Mouse (Mus musculus) layer of hippocampus, adult 8-10 months (tissue): ENCODE measurements around the gene Gm1123. TPM values are rescaled to one million over a fixed set of nuclear protein-coding genes. Genes with fewer than 3 reads are reported as not detected.

Experiments
- DNase-seq, 2 experiments: peaks; one replicate each; pipeline ENCODE4 v3.0.0; 2022; ENCODE audit warnings: low spot score in 2 of 2
- total RNA-seq, 4 experiments: library from RNA; stranded (reverse); gene quantifications; 2 replicates each; pipeline ENCODE4 v1.2.4; 2022

Gm1123 gene
- total RNA-seq: under 1 TPM in 2 of 4 experiments, not detected in 2; 0.27 to 0.31 TPM

DNA sequence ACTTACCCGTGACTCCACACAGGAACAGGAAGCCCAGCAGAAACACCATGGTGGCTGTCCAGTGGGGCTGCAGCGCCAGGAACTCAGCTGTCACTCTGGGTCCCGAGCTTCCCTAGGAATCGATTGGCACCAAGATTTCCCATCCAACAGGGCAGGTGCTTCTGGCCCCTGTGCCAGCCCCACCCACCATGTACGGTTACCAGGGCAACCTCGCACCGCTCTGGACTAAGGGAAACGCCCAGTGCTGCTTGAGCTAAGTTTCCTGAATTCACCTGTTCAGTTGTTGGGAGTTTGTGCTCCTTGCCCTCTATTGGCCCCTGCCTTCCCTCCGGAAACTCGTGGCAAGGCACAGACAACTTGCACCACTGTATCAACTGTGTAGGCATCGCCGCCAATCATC lies at the start of gene Gm1123:
TSS of gene Gm1123 (minus strand) at position 141 of the 400 bp plus-strand sequence.
- no peak for DNase-seq

DNA sequence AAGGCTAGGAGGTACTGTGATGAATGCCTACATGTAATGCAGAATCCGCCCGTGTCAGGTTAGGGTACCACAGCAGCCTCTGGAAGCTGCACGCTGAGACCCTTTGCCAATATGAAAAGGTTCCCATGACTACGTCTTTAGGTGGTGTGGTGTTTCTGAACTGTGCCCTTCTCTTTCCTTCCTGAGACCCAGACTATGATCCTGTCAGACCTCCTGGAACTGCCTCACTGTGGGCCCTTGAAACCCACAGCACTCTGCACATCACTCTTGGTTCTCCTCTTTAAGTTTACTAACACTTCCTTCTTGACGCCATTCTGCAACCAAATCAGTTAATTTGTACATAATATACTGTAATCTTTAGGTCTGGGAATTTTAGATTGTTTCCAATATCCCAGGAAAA lies 46.2 kb upstream of the Gm1123 start:
- DNase-seq: no peak

GRCm38 (mm10) chr9:99081308-99081707 lies 45.8 kb upstream of the Gm1123 start:
- DNase-seq: no peak

GRCm38 (mm10) chr9:99080657-99081056 lies 45.1 kb upstream of the Gm1123 start:
- no peak for DNase-seq

- DNase-seq: no peak
Measured at GRCm38 (mm10) chr9:99074462-99074861, 38.9 kb upstream of the Gm1123 start.

GRCm38 (mm10) chr9:99072538-99072937 lies 37.0 kb upstream of the Gm1123 start:
- no peak for DNase-seq

- peak in 1 of 2 experiments; percentile 43 for DNase-seq
Measured at GRCm38 (mm10) chr9:99065311-99065710, 29.8 kb upstream of the Gm1123 start.

DNA sequence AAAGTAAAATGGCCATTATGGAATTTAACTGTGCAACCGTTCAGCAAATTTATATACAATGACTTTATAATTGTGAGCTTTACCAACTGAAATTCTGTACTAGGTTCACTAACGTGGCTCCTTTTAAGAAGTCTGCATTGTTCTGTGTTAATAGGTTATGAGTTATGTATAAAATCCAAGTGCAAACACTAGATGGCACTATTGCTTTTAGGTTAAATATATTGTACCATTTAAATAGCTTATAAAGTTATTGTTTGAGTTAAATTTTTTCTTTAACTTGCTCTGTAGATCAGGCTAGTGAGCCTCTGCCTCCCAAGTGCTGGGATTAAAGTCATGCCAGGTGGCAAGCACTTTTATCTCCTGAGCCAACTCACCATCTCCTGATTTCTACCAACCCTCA lies 28.7 kb upstream of the Gm1123 start:
- DNase-seq: no peak

- peak; percentile 48 to 81 for DNase-seq
Measured at GRCm38 (mm10) chr9:99062544-99062943, 27.0 kb upstream of the Gm1123 start.

DNA sequence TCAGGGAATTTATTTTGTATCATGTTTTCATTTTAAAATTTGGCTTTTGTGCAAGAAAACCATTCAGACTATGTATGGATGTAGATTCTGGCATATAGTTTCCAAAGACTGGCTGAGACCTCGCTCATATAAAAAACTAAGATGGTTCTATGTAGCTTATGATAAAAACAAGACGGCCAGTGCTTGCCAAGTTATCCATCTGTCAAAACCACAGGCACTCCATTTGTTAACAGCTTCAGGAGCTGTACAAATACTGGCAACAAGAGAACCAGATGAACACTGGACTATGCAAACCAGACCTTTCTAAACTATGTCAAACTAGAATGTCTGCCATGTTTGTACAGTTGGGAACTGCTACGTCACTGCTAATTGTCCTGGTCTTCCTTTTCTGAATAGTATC lies 22.2 kb upstream of the Gm1123 start:
- DNase-seq: peak in 1 of 2 experiments; percentile 43

DNA sequence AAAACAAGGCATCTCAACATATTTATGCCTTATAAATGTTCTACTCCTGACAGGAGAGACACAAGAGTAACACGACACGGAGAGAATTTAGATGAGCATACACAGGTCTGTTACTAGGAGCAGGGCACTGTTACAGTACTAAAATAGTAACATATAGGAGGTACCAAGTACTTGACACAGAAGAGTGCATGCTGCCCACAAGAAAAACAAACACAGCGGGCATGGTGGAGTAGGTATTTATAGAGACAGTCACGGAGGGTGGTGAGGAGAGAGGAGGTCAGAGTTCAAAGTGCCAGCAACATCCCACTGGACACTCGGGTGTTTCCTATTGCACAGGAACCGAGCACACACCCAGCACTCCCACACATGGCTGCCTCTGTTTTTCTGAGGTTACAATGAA lies 14.2 kb upstream of the Gm1123 start:
- no peak for DNase-seq

- DNase-seq: no peak
Measured at GRCm38 (mm10) chr9:99048724-99049250, 13.3 kb upstream of the Gm1123 start.

GRCm38 (mm10) chr9:99044761-99045160 lies 9.2 kb upstream of the Gm1123 start:
- DNase-seq: peak; percentile 37 to 70

- no peak for DNase-seq
Measured at GRCm38 (mm10) chr9:99042641-99043040, 7.1 kb upstream of the Gm1123 start.

DNA sequence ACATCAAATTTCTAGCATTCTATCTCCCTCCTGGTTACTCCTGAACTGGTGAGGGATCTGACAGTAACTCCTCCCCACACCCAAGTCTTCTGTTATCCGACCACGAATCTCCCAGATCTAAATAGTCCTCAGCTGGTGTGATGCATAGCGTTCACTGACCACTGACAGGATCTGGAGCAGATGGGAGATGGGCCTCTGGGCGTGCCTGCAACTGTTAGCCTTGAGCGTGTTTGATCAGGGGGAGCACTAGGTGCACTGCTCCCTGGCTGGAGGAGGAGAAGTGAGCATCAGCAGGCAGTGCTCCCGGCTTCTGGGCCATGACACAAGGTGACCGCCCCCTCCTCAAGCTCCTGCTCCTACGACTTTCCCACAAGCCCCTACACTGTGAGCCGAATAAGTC lies 6.5 kb upstream of the Gm1123 start:
- no peak for DNase-seq

GRCm38 (mm10) chr9:99034111-99034510 lies 1.4 kb downstream of the Gm1123 start:
- no peak for DNase-seq

DNA sequence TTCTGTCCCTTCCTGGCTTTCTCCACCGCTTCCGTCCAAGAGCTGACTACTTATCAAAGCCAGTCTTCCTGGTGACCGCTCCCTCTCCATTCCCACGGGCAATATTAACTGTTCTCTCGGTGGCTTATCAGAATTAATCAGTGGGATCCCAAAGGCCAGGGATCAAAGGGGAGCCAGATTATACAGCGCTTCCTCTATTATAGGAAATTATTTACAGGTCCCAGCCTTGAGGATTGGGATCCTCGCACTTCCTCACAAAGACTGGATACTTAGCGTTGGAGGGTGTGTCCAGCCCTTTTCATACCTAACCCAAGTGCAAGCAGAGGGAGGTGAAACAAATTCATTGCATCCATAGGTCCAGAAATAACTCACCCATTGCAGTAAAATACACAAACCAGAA lies 3.5 kb downstream of the Gm1123 start:
- DNase-seq: no peak

- no peak for DNase-seq
Measured at GRCm38 (mm10) chr9:99021751-99022150, 13.8 kb downstream of the Gm1123 start.

DNA sequence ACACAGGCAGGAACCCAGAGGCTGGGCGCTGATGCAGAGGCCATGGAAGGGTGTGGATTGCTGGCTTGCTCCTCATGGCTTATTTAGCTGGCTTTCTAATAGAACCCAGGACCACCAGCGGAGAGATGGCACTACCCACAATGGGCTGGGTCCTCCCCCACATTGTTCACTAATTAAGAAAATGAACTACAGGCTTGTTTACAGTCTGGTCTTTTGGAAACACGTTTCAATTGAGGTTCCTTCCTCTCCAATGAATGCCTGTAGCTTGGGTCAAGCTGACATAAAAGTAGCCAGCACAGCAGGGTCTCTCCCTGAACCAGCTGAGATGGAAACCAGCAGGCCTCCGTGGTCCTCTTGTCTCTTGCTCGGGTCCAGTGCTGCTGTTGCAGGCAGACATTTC lies 14.3 kb downstream of the Gm1123 start:
- no peak for DNase-seq

DNA sequence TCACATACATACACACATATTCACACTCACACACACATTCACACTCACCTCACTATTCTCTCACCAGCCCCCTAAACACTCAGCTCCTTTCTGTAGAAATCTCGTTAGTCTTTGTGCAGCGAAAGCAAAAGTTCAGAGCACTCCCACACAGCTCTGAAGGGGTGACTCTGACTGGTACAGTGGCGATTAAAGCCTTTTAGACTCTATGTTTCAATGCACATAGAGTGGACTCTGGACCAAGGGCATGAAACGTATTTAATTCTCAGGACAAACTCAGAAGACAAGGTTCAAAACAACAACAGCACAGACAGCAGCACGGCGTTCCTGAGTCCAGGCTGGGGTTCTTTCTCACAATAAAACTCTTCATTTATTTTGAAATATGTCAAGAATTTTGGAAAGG lies 17.8 kb downstream of the Gm1123 start:
- no peak for DNase-seq

GRCm38 (mm10) chr9:99016759-99017158 lies 18.8 kb downstream of the Gm1123 start:
- no peak for DNase-seq

DNA sequence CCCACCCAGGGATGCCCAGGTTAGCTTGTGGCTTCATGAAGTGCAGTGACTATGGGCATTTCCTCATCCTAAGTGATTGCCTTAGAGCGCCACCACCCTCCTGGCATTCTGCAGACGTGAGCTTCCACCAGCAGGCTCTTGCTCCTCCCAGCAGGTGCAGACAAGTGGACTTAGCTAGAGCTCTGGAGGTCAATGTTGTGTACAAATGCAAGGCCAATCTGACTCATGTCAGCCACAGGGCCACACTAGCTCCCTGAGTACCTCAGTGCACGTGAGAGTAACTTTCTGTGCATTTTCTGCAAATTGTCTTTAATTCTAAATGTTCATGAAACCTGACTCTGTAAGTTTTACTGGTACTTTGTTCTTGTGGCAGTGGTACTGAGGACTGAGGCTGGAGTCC lies 19.2 kb downstream of the Gm1123 start:
- DNase-seq: no peak

DNA sequence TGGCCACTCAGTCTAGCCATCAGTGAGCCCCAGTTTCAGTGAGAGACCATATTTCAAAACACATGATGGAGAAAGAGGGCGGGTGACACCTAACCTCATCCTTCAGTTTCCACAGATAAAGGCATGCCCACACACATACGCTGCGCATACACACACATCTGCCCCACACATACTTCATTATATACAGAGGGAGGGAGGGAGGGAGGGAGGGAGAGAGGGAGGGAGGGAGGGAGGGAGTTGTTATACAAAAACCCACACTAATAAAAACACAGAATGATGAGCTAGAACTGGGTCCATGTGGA lies 25.7 kb downstream of the Gm1123 start:
- no peak for DNase-seq
